Mouse (Mus musculus): ENCODE measurements at regions not wholly inside any gene's neighbourhood (a gene's known extent, or its start where the extent isn't known, plus 50 kb on each side); places are given as distances from the start of the nearest gene placed in this dataset.
A peak's percentile ranks its signal among the peaks of the same experiment; 100 is the strongest.

DNA sequence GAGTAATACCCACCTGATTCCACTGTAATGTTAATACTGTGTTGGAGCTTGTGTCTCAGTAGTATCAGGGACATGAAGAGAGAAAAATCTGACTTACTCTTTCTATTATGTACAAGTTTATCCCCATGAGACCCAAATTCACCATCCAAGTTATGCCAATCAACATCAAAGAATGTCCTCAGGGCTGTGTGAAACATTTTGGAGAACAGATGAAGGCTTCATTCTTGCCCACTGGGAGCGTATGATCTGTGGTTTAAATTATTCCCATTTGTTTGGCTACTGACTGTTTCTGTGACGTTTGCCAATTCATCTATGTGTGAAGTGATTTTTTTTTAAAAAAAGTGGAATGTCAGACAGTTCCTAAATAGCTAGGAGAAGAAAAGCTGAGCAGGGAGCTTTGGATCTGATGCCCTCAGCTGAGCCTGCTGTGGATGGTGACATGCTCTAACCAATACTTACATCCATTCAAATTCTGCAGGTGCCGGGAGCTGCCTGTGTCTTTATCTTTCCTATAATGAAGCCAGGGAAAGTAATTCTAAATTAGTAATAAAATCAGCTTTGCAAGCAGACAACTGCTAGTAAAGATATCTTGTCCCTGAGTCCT, 173.3 kb upstream of the Pitrm1 start:
- ATAC-seq (ENCODE audit: low FRiP score, low read depth): no peak
- no peak overlapping the region for H3K9ac ChIP-seq
- H3K27ac ChIP-seq: no peak overlapping the region

GRCm38 (mm10) chr13:6377919-6378318, 170.0 kb upstream of the Pitrm1 start:
- Histone ChIP-seq H3K9ac (no peak overlapping the region), H3K4me2 (replicated peaks) (no peak overlapping the region), H3K36me3 (no peaks in the 10 kb centered on the region), H3K27ac (no peak overlapping the region), H3K4me1 (no peaks in the 10 kb centered on the region), H3K9me3 (no peaks in the 10 kb centered on the region), H3K27me3 (no peaks in the 10 kb centered on the region), H3K4me3 (no peak overlapping the region)
- 87% methylated on average over 3 of the region's 3 CpGs for WGBS
- no peak for ATAC-seq (ENCODE audit: low FRiP score, low read depth)

More for the DNA sequence above, 173.3 kb upstream of the Pitrm1 start:
- Histone ChIP-seq H3K36me3 (no peaks in the 10 kb centered on the region), H3K4me1 (no peaks in the 10 kb centered on the region), H3K4me3 (no peak overlapping the region), H3K27me3 (no peaks in the 10 kb centered on the region), H3K9me3 (no peaks in the 10 kb centered on the region), H3K4me2 (replicated peaks) (no peak overlapping the region)
- WGBS: 68% methylated on average over 3 of the region's 3 CpGs

GRCm38 (mm10) chr13:6395562-6396223, 152.3 kb upstream of the Pitrm1 start:
- Histone ChIP-seq H3K36me3 (no peaks in the 10 kb centered on the region), H3K4me1 (no peaks in the 10 kb centered on the region), H3K27me3 (no peaks in the 10 kb centered on the region), H3K9me3 (no peaks in the 10 kb centered on the region), H3K4me3 (no peak overlapping the region), H3K4me2 (replicated peaks) (no peak overlapping the region), H3K9ac (no peak overlapping the region), H3K27ac (no peak overlapping the region)
- WGBS: 75% methylated on average over 4 of the region's 5 CpGs
- no peak for ATAC-seq (ENCODE audit: low FRiP score, low read depth)

DNA sequence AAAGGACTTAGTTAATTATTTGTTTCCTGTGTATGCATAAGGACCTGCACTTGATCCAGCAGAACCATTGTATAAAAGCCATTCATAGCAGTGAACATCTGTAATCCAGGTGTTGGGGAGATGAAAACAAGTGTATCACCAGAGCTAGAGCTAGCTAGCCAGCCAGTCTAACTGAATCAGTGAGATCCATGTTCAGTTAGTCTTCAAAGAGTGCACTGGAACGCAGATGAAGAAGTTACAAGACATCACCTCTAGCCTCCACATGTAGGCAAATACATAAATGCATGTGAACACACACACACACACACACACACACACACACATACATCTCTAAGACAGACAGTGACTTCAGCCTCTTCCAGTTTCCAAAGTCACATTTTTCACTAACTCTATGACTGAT, 150.3 kb upstream of the Pitrm1 start:
- Histone ChIP-seq H3K9me3 (no peaks in the 10 kb centered on the region), H3K9ac (no peak overlapping the region)
- WGBS: 85% methylated on average over 1 of the region's 1 CpGs

DNA sequence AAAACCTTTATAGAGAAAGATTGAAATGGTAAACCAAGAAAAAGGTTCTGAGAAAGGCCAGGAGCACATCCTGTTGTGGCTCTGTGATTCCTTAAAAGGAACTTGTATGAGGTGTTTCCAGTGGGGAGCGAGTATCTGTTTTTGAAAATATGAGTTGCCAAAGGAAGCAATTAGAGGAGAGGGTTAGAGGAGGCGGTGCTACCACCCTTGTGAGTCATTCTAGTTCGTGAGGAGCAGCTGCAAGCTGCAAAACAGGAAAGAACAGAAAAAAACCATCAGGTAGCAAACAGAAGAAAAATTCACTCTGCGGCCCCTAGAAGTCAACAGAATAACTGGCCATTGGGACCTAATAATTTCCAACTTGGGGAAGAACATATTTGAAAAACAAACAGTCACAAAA, 116.1 kb upstream of the Pitrm1 start:
- no peak for ATAC-seq (ENCODE audit: low FRiP score, low read depth)
- no peak overlapping the region for H3K4me2 ChIP-seq (replicated peaks)
- WGBS: 39% methylated on average over 4 of the region's 4 CpGs

More for the DNA sequence above, 150.3 kb upstream of the Pitrm1 start:
- Histone ChIP-seq H3K4me3 (no peak overlapping the region), H3K4me1 (no peaks in the 10 kb centered on the region), H3K36me3 (no peaks in the 10 kb centered on the region), H3K4me2 (replicated peaks) (no peak overlapping the region), H3K27ac (no peak overlapping the region), H3K27me3 (no peaks in the 10 kb centered on the region)
- no peak for ATAC-seq (ENCODE audit: low FRiP score, low read depth)

DNA sequence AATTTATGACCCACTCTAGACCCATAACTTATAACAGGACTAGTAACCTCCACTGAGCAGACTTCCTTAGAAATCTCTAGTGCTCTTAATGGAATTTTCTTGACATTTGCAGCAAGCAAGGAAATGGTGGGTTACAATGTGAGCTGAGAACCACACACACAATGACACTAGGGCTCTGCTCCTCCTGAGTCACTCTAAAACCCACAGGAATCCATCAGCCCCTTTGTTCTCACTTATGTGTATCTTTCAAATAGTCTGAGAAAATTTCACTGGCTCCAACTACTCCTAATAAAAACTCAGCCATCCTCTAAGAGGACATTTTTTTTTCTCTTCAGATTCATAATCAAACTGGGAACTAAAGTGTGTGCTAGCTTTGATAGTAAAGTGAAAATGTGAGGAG, 101.0 kb upstream of the Pitrm1 start:
- no peak overlapping the region for H3K4me2 ChIP-seq (replicated peaks)

More for the DNA sequence above, 116.1 kb upstream of the Pitrm1 start:
- Histone ChIP-seq H3K4me1 (no peaks in the 10 kb centered on the region), H3K27ac (no peak overlapping the region), H3K36me3 (no peaks in the 10 kb centered on the region), H3K9ac (no peak overlapping the region), H3K4me3 (no peak overlapping the region), H3K27me3 (no peaks in the 10 kb centered on the region), H3K9me3 (no peaks in the 10 kb centered on the region)

GRCm38 (mm10) chr13:6461363-6461762, 86.6 kb upstream of the Pitrm1 start:
- no peak overlapping the region for H3K27ac ChIP-seq
- WGBS: 86% methylated on average over 6 of the region's 6 CpGs

More for the DNA sequence above, 101.0 kb upstream of the Pitrm1 start:
- no peak overlapping the region for H3K4me3 ChIP-seq
- H3K36me3 ChIP-seq: no peaks in the 10 kb centered on the region
- H3K27me3 ChIP-seq: 0 out of 2 replicates have a peak, but pooled peaks cover 8% of the 10 kb centered on the region
- no peaks in the 10 kb centered on the region for H3K4me1 ChIP-seq
- no peak overlapping the region for H3K9ac ChIP-seq
- no peak for ATAC-seq (ENCODE audit: low FRiP score, low read depth)
- no peak overlapping the region for H3K27ac ChIP-seq
- H3K9me3 ChIP-seq: no peaks in the 10 kb centered on the region

DNA sequence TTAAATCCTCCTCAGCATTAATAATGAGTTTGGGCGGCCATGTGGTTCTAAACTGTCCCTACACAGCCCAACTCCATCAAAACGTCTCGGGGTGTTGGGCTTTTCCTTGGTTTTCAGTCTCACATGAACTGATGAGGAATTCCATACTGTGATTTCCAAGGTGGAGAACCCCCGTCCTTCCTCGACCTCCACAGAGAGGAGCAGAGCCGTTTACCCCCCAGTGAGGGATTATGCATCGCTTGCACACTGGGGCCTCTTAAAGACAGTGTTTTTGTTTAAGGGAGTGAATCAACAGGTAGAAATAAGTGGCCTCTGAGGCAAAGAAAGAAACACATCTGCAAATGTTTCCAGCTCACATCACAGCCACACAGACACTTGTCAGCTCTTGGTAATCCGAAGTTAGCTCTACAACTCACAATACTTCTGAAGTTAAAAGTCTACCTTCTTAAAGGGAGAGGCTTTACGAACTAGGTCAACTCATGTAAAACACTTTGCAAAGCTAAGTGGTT, 82.0 kb upstream of the Pitrm1 start:
- Histone ChIP-seq H3K4me3 (no peak overlapping the region), H3K4me2 (replicated peaks) (no peak overlapping the region), H3K36me3 (no peaks in the 10 kb centered on the region), H3K27me3 (no peaks in the 10 kb centered on the region), H3K9ac (no peak overlapping the region), H3K9me3 (peaks cover 3% of the 10 kb centered on the region; the same call in 1 of the 2 replicates), H3K27ac (no peak overlapping the region), H3K4me1 (no peaks in the 10 kb centered on the region)
- no peak for ATAC-seq (ENCODE audit: low FRiP score, low read depth)
- 41% methylated on average over 9 of the region's 9 CpGs for WGBS

More at GRCm38 (mm10) chr13:6461363-6461762, 86.6 kb upstream of the Pitrm1 start:
- Histone ChIP-seq H3K4me1 (no peaks in the 10 kb centered on the region), H3K9me3 (no peaks in the 10 kb centered on the region), H3K9ac (no peak overlapping the region), H3K4me3 (no peak overlapping the region), H3K4me2 (replicated peaks) (no peak overlapping the region), H3K36me3 (no peaks in the 10 kb centered on the region), H3K27me3 (no peaks in the 10 kb centered on the region)
- ATAC-seq (ENCODE audit: low FRiP score, low read depth): no peak

GRCm38 (mm10) chr13:6469446-6470227, 78.3 kb upstream of the Pitrm1 start:
- 62% methylated on average over 11 of the region's 11 CpGs for WGBS
- ATAC-seq (ENCODE audit: low FRiP score, low read depth): no peak
- no peaks in the 10 kb centered on the region for H3K36me3 ChIP-seq

DNA sequence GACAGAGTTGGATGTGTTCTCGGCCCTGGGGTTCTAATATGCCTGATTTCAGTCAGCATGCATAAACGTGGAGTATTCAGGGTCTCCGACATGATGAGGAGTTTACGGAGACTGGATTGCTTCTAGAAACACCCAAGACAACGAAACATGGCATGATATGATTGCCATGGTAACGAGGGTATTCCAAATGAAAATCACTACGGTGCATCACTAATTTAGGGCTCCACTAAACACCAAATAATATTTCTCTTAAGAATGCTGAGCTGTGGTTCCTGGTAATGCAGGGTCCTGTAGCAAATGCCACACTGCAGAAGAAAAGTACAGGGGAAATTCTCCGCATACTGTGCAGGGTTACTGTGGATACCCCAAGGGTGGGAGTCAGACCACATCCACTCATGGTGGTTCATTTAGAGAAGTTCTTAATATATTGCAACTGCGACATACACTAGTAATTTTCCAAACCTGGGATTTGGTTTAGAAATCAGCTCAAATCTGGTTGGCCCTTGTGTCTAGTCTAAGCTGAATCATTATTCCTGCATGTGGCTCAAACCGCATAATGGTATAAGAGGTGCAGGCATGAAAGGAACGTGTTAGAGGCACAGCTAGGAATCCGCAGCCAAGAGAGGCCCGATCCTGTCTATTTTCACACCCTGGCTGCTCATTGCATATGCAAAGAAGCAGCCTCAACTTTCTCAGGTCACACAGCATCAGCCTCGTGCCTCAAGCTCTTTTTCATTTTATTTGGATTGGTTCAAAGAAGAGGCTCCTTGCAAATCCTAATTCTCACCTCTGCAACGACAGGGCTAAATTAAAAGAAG, 77.5 kb upstream of the Pitrm1 start:
- peaks cover 3% of the 10 kb centered on the region; the same call in 1 of the 2 replicates for H3K9me3 ChIP-seq
- H3K4me1 ChIP-seq: no peaks in the 10 kb centered on the region
- no peak overlapping the region for H3K9ac ChIP-seq
- peaks cover 4% of the 10 kb centered on the region; the same call in 1 of the 2 replicates for H3K27me3 ChIP-seq
- H3K4me2 ChIP-seq (replicated peaks): no peak overlapping the region
- 75% methylated on average over 15 of the region's 15 CpGs for WGBS
- no peaks in the 10 kb centered on the region for H3K36me3 ChIP-seq
- no peak overlapping the region for H3K27ac ChIP-seq
- H3K4me3 ChIP-seq: no peak overlapping the region
- no peak for ATAC-seq (ENCODE audit: low FRiP score, low read depth)

More at GRCm38 (mm10) chr13:6469446-6470227, 78.3 kb upstream of the Pitrm1 start:
- Histone ChIP-seq H3K9ac (no peak overlapping the region), H3K27ac (no peak overlapping the region), H3K4me3 (no peak overlapping the region), H3K9me3 (peaks cover 3% of the 10 kb centered on the region; the same call in 1 of the 2 replicates), H3K4me2 (replicated peaks) (no peak overlapping the region), H3K4me1 (no peaks in the 10 kb centered on the region), H3K27me3 (peaks cover 4% of the 10 kb centered on the region; the same call in 1 of the 2 replicates)

DNA sequence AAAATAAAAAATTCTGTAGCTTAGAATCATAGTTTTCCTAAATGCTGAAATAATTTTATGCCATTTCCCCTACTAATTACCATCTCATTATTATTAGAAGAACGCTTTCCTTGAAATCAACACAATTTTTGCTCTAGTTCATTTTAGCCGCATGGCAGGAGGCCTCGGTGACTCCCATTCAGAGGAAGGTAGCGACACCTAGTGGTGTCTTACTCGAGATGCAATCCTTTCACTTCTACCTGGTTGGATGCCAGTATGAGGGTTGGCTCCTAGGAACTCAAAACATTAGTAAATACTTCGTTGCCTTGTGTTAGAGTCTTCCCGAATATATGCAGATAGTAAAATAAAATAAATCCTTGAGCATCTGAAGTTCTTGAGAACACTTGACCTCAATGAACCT, 76.3 kb upstream of the Pitrm1 start:
- Histone ChIP-seq H3K27me3 (peaks cover 4% of the 10 kb centered on the region; the same call in 1 of the 2 replicates), H3K4me3 (no peak overlapping the region), H3K9me3 (peaks cover 3% of the 10 kb centered on the region; the same call in 1 of the 2 replicates), H3K36me3 (no peaks in the 10 kb centered on the region), H3K27ac (no peak overlapping the region), H3K9ac (no peak overlapping the region), H3K4me1 (no peaks in the 10 kb centered on the region), H3K4me2 (replicated peaks) (no peak overlapping the region)
- WGBS: 8% methylated on average over 7 of the region's 7 CpGs
- ATAC-seq (ENCODE audit: low FRiP score, low read depth): peak; percentile 68; the same call in 1 of the 2 replicates

Measured in limb, embryonic 13.5 days (tissue).